Mouse (Mus musculus) heart, adult 10 weeks (tissue): ENCODE results near the gene Slc19a1. TPM values are rescaled to one million over a fixed set of nuclear protein-coding genes. Genes with fewer than 3 reads are reported as not detected.

Experiments
- polyA plus RNA-seq: library from polyadenylated mRNA; stranded (reverse); fragments of 350-450 nt; fragmentation: Illumina TruSeq; extraction: RNeasy Lipid Tissue Mini Kit (QIAGEN cat#74804); gene quantifications from one replicate; pipeline ENCODE4 v1.2.3, GENCODE M21; 2014; ENCODE audit warnings: low read depth, low replicate concordance

The Slc19a1 gene
- polyA plus RNA-seq, result 4.0 TPM

DNA sequence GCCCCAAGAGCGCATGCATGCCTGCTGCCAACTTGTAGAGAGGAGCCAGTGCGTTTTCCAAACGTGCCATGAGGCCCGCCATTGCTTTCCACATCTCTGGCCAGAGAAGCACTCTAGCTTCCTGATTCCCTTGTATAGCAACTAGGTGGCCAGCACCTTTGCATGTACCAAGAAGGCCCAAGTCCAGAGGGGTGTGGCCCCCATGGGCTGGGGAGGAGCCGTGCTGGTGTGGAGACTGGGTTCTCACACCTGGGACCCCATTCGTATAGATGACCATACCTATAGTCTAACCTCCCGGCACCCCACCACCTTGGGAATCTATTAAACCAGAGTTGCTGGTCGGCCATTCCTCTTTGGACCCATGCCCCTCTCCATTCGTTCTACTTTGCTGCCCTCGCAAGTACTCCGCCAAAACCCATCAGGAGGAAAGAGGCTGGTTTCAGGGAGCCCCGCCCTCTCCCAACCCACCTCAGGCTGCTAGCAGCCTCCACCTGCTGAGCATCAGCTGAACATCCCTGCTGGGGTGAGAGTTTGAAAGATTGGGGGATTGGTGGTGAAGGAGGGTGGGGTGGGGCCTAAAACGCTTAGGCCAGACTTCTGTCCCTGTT is at the start of gene Slc19a1:
TSS of gene Slc19a1 (plus strand) at position 474 of the 608 bp plus-strand sequence.

Other genes starting within 250 kb of the Slc19a1 start
- gene Pcbp3, start 70.4 kb upstream of the Slc19a1 start, polyA plus RNA-seq, result 3.2 TPM
- gene Col18a1, start 134.3 kb downstream of the Slc19a1 start, polyA plus RNA-seq, result 10.7 TPM
- 44.0 TPM for gene Pofut2, start 227.0 kb downstream of the Slc19a1 start, polyA plus RNA-seq